Mouse (Mus musculus) heart, postnatal 0 days (tissue): Measurements from ENCODE around the gene Eef1a1. TPM values are rescaled to one million over a fixed set of nuclear protein-coding genes. Genes with fewer than 3 reads are reported as not detected.
A peak's percentile ranks its signal among the peaks of the same experiment; 100 is the strongest.
"Not testable (repeated sequence)": the region's sequence is repeated elsewhere in the genome, so short reads cannot be mapped to it uniquely, and the experiment has no call there.

Experiments
- ATAC-seq: fragments of 200-750 bp; cut with Nextera tagmentation; 2 replicates; pipeline ENCODE4 v1.8.0; 2017; ENCODE audit warnings: low read depth, moderate number of reproducible peaks, moderate library complexity; ENCODE audit not compliant: insufficient read depth
- DNase-seq: peaks from one replicate; pipeline ENCODE4 v3.0.0-alpha.2; 2016; ENCODE audit warnings: low spot score
- H3K27ac ChIP-seq: fragments of 300-500 bp; sonication (generic); 2 replicates; pipeline ENCODE4 v1.5.1; 2014; ENCODE audit warnings: low read depth, mild to moderate bottlenecking
- H3K27me3 ChIP-seq: fragments of 300-500 bp; sonication (generic); 2 replicates; pipeline ENCODE4 v1.6.1; 2014; ENCODE audit warnings: low read length, mixed read lengths; ENCODE audit not compliant: control insufficient read depth, insufficient read depth
- H3K36me3 ChIP-seq: fragments of 300-500 bp; sonication (generic); replicated peaks from 2 replicates; pipeline ENCODE4 v1.6.1; 2014; ENCODE audit warnings: low read length, mixed read lengths; ENCODE audit not compliant: control insufficient read depth, insufficient read depth
- H3K4me1 ChIP-seq: fragments of 300-500 bp; sonication (generic); 2 replicates; pipeline ENCODE4 v1.6.1; 2014; ENCODE audit warnings: antibody characterized with exemption; ENCODE audit not compliant: control insufficient read depth, insufficient read depth
- H3K4me2 ChIP-seq: fragments of 300-500 bp; sonication (generic); 2 replicates; pipeline ENCODE4 v1.6.1; 2014; ENCODE audit warnings: low read depth, mild to moderate bottlenecking, low read length, moderate library complexity
- H3K4me3 ChIP-seq: fragments of 300-500 bp; sonication (generic); 2 replicates; pipeline ENCODE4 v1.5.1; 2014; ENCODE audit warnings: low read depth, low read length
- H3K9ac ChIP-seq: fragments of 300-500 bp; sonication (generic); replicated peaks from 2 replicates; pipeline ENCODE4 v1.6.1; 2014; ENCODE audit warnings: low read depth, low read length, mixed read lengths
- H3K9me3 ChIP-seq: fragments of 300-500 bp; sonication (generic); replicated peaks from 2 replicates; pipeline ENCODE4 v1.6.1; 2016; ENCODE audit warnings: low read length; ENCODE audit not compliant: control insufficient read depth
- CTCF ChIP-seq: IDR thresholded peaks from 2 replicates; pipeline ENCODE4 v1.5.1; 2016; ENCODE audit warnings: antibody characterized with exemption, control low read depth, low read depth
- EP300 ChIP-seq: IDR thresholded peaks from 2 replicates; pipeline ENCODE4 v1.6.1; 2016; ENCODE audit warnings: antibody characterized with exemption, low read depth
- WGBS: fragments of 180-500 bp; shearing (Covaris S2); extraction: QIAGEN DNeasy Blood & Tissue Kit; methylation state at CpG from one replicate; pipeline ENCODE4 v1.1.7; 2014; 5-methylcytosine and 5-hydroxymethylcytosine counted together
- polyA plus RNA-seq: library from polyadenylated mRNA; unstranded; fragments of >200 nt; fragmentation: Nextera tagmentation; extraction: Ambion mirVana; gene quantifications from 2 replicates; pipeline ENCODE4 v1.2.1, GENCODE M21; 2015
- total RNA-seq: library from RNA; depleted of rRNA; stranded (reverse); fragments of >200 nt; gene quantifications from 2 replicates; pipeline ENCODE4 v1.2.3, GENCODE M21; 2014; ENCODE audit warnings: low replicate concordance

Gene Eef1a1
- total and polyA plus RNA-seq, 2 experiments from 2014 or later = 2,146 to 7,051 TPM

- no peak overlapping the region for H3K9ac ChIP-seq
- no peak for ATAC-seq
- WGBS = 94% methylated on average over 17 of the region's 17 CpGs
Observed at GRCm38 (mm10) chr9:78525451-78526135, 36.6 kb upstream of the Eef1a1 start.

DNA sequence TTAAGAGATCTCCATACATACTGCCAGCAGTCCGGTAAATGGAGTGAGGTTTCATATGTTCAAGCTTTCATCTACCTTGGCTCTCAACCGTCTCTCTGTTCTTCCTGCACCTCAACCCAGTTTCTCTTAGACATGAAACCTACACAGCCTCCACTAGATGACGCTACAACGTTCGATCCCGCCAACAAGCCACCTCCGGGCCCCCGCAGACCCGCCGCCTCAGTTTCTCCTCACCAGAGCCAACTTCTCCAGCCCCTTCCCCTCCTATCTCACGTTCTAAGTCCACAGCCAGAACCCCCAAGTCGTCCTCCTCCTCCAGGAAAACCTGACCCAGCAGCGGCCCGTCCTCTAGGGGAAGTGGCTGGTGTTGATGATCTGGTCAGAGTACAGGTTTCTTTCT, 32.7 kb upstream of the Eef1a1 start:
- Histone ChIP-seq H3K4me2 (peak overlapping the region; percentile 74), H3K27me3 (no peaks in the 10 kb centered on the region), H3K4me3 (peak overlapping the region; percentile 44), H3K27ac (peak overlapping the region; percentile 54; the same call in 1 of the 2 replicates), H3K9ac (0 out of 2 replicates have a peak overlapping the region, but pooled peaks have one; percentile 34), H3K4me1 (peaks cover 16% of the 10 kb centered on the region), H3K9me3 (no peaks in the 10 kb centered on the region), H3K36me3 (no peaks in the 10 kb centered on the region)
- 24% methylated on average over 14 of the region's 14 CpGs for WGBS
- no peak for ATAC-seq
- no peak for DNase-seq
- TF ChIP-seq EP300 (no peak), CTCF (peak; percentile 33)

More at GRCm38 (mm10) chr9:78525451-78526135, 36.6 kb upstream of the Eef1a1 start:
- H3K4me2 ChIP-seq = no peak overlapping the region
- no peak for TF ChIP-seq EP300
- no peak for TF ChIP-seq CTCF
- H3K27me3 ChIP-seq = no peaks in the 10 kb centered on the region
- no peaks in the 10 kb centered on the region for H3K36me3 ChIP-seq
- H3K27ac ChIP-seq = no peak overlapping the region
- H3K4me1 ChIP-seq = peaks cover 9% of the 10 kb centered on the region
- H3K4me3 ChIP-seq = no peak overlapping the region
- H3K9me3 ChIP-seq = no peaks in the 10 kb centered on the region
- DNase-seq = no peak

DNA sequence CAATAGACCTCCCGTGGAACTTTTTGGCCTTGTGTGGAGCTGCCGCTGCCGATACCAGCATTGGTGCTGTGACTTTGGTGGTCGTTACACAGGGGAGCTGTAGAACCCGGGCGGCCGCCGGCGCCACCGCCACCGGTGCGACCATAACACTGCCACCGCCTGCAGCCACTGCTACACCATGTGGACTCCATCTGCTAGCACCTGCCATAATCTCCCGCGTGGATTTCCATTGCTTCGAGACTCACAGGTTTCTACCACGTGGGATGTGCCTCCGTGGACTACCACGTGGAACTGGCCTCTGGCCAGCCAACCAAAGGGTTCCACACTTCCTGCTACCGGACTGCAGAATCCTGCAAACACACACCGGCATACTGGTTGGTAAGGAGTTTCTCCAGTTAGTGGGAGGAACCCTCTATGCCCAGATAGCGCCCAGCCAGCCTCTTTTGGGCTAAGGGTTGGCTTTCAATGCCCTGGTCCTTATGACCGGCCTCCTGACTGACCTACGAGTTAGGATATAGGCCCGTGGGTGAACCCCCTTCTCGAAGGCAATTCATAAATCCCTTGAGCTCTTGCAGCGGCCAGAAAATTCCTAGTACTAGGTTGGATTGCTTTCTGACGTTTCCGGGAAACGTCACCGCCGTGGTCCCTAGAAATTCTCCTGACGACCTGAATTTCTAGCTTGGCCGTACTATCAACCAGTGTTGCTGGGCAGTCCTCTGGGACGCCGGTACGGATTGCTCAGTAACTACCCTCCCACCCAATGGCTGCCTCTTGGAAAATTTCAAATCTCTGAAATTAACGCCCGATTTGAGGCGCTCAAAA, 32.0 kb upstream of the Eef1a1 start:
- Histone ChIP-seq H3K9me3 (no peaks in the 10 kb centered on the region), H3K4me1 (peaks cover 16% of the 10 kb centered on the region), H3K9ac (peak overlapping the region; percentile 34; the same call in 1 of the 2 replicates), H3K4me3 (peak overlapping the region; percentile 44), H3K4me2 (peak overlapping the region; percentile 74), H3K36me3 (no peaks in the 10 kb centered on the region), H3K27me3 (no peaks in the 10 kb centered on the region), H3K27ac (peak overlapping the region; percentile 54)
- ATAC-seq = peak; percentile 67
- 3% methylated on average over 40 of the region's 40 CpGs for WGBS
- TF ChIP-seq CTCF (no peak), EP300 (no peak)
- DNase-seq = peak; percentile 56

DNA sequence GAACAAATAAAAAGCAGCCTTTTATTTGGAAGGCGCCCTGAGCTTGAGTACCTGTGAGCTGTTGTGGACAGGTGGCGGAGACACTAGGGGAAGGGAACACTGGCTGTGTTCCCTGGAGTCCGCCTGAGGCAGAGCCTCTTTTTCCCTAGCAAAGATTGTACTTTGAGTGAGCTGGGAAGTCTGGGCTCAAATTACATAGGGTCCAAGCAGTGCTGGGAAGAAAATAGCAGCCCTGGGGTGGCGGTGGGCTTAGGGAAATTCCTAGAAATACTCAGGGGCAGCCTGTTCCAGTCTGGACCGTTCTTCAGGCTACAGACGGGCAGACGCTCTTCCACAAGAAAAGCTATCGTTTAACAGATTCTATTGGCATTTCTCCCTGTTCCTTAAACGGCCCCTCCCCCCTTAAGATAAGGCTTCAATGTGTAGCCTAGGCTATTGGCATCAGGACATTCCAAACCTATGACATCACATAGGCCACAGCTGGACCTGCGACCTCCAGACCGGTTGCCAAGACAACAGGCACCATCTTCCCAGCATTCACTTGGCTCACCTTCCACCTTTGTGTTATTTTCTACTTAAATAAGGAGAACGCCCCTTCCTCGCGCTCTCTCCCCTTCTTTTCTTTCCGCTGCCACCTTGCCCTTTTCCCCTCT, 31.3 kb upstream of the Eef1a1 start:
- H3K27ac ChIP-seq = peak overlapping the region; percentile 54; the same call in 1 of the 2 replicates

DNA sequence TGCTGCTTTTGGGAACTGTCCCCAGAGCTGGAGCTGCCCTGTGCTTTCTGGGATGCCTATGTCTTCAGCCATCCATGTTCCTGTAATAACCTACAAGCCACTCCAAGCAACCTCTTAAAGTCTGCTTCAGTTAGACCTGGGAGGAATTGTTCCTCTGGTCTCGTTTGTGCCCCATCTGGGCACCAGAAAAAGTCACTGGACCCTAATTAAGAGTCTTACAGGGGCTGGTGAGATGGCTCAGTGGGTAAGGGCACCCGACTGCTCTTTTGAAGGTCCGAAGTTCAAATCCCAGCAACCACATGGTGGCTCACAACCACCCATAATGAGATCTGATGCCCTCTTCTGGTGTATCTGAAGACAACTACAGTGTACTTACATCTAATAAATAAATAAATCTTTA, 28.3 kb upstream of the Eef1a1 start:
- not testable (repeated sequence) for ATAC-seq, H3K9ac ChIP-seq, H3K9me3 ChIP-seq, H3K4me2 ChIP-seq, H3K27me3 ChIP-seq, H3K36me3 ChIP-seq, H3K4me3 ChIP-seq, DNase-seq
- peak overlapping the region; percentile 34; the same call in 1 of the 2 replicates for H3K27ac ChIP-seq
- H3K4me1 ChIP-seq = peaks cover 31% of the 10 kb centered on the region
- 82% methylated on average over 3 of the region's 3 CpGs for WGBS

More for the DNA sequence above, 31.3 kb upstream of the Eef1a1 start:
- no peaks in the 10 kb centered on the region for H3K27me3 ChIP-seq
- peaks cover 16% of the 10 kb centered on the region for H3K4me1 ChIP-seq
- TF ChIP-seq EP300 (no peak), CTCF (no peak)
- ATAC-seq (peak; percentile 76), DNase-seq (peak; percentile 71)
- WGBS = 4% methylated on average over 15 of the region's 15 CpGs
- H3K36me3 ChIP-seq = no peaks in the 10 kb centered on the region
- peak overlapping the region; percentile 39 for H3K9ac ChIP-seq
- H3K4me3 ChIP-seq = peak overlapping the region; percentile 44
- no peaks in the 10 kb centered on the region for H3K9me3 ChIP-seq
- peak overlapping the region; percentile 74 for H3K4me2 ChIP-seq
